Mouse (Mus musculus): Measurements from ENCODE around the gene Rap1b.

GRCm38 (mm10) chr10:117884760-117885159 lies 38.9 kb upstream of the Rap1b start:
- TF ChIP-seq POLR2A (IDR thresholded peaks at IDR 0.05; ENCODE audit: insufficient read depth, low read depth, low read length) (no peak), CTCF (IDR thresholded peaks at IDR 0.05; ENCODE audit: insufficient read depth, low read depth, low read length) (no peak)

All from olfactory bulb, adult 2 months (tissue).